Mouse (Mus musculus): Measurements from ENCODE around the gene Lmln. TPM values are rescaled to one million over a fixed set of nuclear protein-coding genes. Genes with fewer than 3 reads are reported as not detected.
"Not testable (repeated sequence)": the region's sequence is repeated elsewhere in the genome, so short reads cannot be mapped to it uniquely, and the experiment has no call there.

Lmln gene
- polyA plus RNA-seq, 1 experiment from 2014 or later, result 1.8 TPM

DNA sequence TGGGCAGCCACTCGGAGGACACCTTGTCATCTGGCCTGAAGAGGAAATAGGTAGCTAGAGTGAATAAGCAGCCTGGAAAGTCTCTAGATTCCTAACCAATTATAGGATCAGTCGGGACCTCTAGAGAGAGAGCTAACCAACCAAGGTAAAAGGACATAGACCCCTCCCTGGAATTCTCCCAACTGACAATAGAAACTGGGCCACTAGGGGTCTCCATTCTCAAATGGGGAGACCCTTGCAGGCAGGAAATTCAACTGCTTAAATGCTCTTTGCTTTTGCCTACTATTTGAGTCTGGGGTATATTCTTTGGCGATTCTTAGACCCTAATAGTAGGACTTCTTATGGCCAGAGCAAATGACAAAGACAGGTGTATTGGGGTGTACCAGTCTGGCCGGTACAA lies 72.8 kb downstream of the Lmln start:
- H3K4me2 ChIP-seq (ENCODE audit: low read depth, low read length), result no peak overlapping the region
- H3K9me3 ChIP-seq (replicated peaks; ENCODE audit: control insufficient read depth, low read length), result no peaks in the 10 kb centered on the region
- no peak overlapping the region for H3K4me3 ChIP-seq (ENCODE audit: low read length)
- H3K36me3 ChIP-seq (ENCODE audit: control insufficient read depth, insufficient read depth), result no peaks in the 10 kb centered on the region
- WGBS, result 64% methylated on average over 4 of the region's 4 CpGs
- H3K27ac ChIP-seq (ENCODE audit: low read length), result no peak overlapping the region
- no peaks in the 10 kb centered on the region for H3K27me3 ChIP-seq (ENCODE audit: control insufficient read depth, insufficient read depth, low read length)
- ATAC-seq (replicated peaks; ENCODE audit: extremely low read depth, insufficient read depth, low FRiP score), result no peak
- H3K4me1 ChIP-seq (ENCODE audit: control insufficient read depth, insufficient read depth, low read length), result peaks cover 8% of the 10 kb centered on the region; the same call in 1 of the 2 replicates
- no peak overlapping the region for H3K9ac ChIP-seq (ENCODE audit: low read length)

DNA sequence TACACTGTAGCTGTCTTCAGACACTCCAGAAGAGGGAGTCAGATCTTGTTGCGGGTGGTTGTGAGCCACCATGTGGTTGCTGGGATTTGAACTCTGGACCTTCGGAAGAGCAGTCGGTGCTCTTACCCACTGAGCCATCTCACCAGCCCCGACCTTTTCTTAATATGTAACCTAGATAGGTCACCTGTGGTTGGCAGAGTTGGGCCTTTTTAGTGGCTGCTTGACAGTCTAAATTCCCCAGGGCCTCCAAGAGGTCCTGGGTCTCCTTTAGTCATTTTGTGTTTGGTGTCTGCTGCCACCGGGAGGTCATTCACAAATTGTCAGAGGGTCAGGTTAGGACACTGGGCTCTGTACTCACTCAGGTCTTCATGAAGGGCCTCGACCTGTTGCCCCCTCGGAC lies 76.7 kb downstream of the Lmln start:
- H3K4me2 ChIP-seq (ENCODE audit: low read depth, low read length); H3K27ac ChIP-seq (ENCODE audit: low read length); H3K9me3 ChIP-seq (replicated peaks; ENCODE audit: control insufficient read depth, low read length); H3K27me3 ChIP-seq (ENCODE audit: control insufficient read depth, insufficient read depth, low read length); H3K4me3 ChIP-seq (ENCODE audit: low read length); ATAC-seq (replicated peaks; ENCODE audit: extremely low read depth, insufficient read depth, low FRiP score); H3K36me3 ChIP-seq (ENCODE audit: control insufficient read depth, insufficient read depth); H3K9ac ChIP-seq (ENCODE audit: low read length); H3K4me1 ChIP-seq (ENCODE audit: control insufficient read depth, insufficient read depth, low read length): not testable (repeated sequence)
- 76% methylated on average over 6 of the region's 7 CpGs for WGBS

DNA sequence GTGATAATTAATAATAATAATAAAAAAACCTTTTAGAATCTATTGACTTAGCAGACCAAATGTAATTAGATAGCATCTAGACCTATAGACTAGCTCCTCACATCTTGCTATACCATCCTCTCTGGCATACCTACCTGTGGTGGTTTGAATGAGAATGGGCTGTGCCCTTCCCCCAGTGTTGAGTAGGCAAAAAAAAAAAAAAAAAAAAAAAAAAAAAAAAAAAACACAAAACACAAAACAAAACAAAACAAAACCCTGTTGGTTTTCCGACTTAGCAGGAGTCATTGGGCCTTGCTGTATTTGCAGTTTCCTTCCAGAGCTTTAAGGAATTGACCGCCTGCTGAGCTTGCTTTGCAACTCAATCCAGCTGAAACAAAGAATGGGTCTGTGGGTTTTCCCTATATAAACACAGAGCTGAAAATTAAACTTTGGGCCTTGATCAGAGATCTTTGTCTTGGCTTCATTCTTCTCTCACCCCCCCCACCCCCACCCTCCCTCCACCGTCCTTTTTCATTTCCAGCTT lies 79.5 kb downstream of the Lmln start:
- Histone ChIP-seq H3K9ac (ENCODE audit: low read length) (no peak overlapping the region), H3K9me3 (replicated peaks; ENCODE audit: control insufficient read depth, low read length) (peaks cover 5% of the 10 kb centered on the region; the same call in 1 of the 2 replicates), H3K4me1 (ENCODE audit: control insufficient read depth, insufficient read depth, low read length) (no peaks in the 10 kb centered on the region), H3K4me3 (ENCODE audit: low read length) (no peak overlapping the region), H3K27me3 (ENCODE audit: control insufficient read depth, insufficient read depth, low read length) (no peaks in the 10 kb centered on the region), H3K27ac (ENCODE audit: low read length) (no peak overlapping the region), H3K4me2 (ENCODE audit: low read depth, low read length) (no peak overlapping the region), H3K36me3 (ENCODE audit: control insufficient read depth, insufficient read depth) (no peaks in the 10 kb centered on the region)
- no peak for ATAC-seq (replicated peaks; ENCODE audit: extremely low read depth, insufficient read depth, low FRiP score)
- WGBS, result 64% methylated on average over 3 of the region's 3 CpGs

DNA sequence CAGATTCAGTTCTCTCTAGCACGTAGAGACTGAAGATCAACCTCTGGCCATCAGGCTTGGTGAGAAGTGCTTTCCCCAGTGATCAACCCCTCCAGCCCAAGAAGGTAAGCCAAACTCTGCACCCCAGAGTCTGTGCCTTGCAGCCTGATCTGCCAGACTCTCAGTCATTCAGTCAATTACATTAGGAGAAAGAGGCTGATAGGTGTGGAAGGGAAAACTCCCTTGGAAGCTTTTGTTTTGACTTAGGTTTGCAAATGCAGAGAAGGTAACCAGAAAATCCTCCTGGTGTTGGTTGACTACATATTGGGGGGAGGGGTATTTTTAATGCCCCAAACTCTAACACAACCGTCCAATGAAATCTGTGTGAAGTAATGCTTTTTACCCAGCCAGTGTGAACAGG lies 81.1 kb downstream of the Lmln start:
- no peak overlapping the region for H3K4me3 ChIP-seq (ENCODE audit: low read length)
- H3K9ac ChIP-seq (ENCODE audit: low read length), result no peak overlapping the region
- no peak overlapping the region for H3K27ac ChIP-seq (ENCODE audit: low read length)
- H3K4me1 ChIP-seq (ENCODE audit: control insufficient read depth, insufficient read depth, low read length), result no peaks in the 10 kb centered on the region
- ATAC-seq (replicated peaks; ENCODE audit: extremely low read depth, insufficient read depth, low FRiP score), result no peak
- no peak overlapping the region for H3K4me2 ChIP-seq (ENCODE audit: low read depth, low read length)
- peaks cover 5% of the 10 kb centered on the region; the same call in 1 of the 2 replicates for H3K9me3 ChIP-seq (replicated peaks; ENCODE audit: control insufficient read depth, low read length)
- no peaks in the 10 kb centered on the region for H3K36me3 ChIP-seq (ENCODE audit: control insufficient read depth, insufficient read depth)
- WGBS, result 58% methylated on average over 2 of the region's 2 CpGs
- no peaks in the 10 kb centered on the region for H3K27me3 ChIP-seq (ENCODE audit: control insufficient read depth, insufficient read depth, low read length)

DNA sequence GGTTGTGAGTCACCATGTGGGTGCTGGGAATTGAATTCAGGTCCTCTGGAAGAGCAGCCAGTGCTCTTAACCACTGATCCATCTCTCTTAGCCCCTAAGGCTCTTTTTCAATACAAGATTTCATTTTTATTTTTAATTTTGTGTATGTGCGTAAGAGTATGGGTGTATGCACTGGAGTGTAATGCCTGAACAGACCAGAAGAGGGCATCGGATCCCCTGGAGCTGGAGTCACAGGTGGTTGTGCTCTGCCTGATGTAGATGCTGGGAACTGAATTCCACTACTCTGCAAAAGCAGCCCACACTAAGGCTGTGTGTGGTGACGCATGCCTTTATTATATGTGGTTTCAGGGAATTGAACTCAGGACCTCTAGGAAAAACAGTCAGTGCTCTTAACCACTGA lies 83.9 kb downstream of the Lmln start:
- peaks cover 5% of the 10 kb centered on the region; the same call in 1 of the 2 replicates for H3K9me3 ChIP-seq (replicated peaks; ENCODE audit: control insufficient read depth, low read length)
- no peak overlapping the region for H3K9ac ChIP-seq (ENCODE audit: low read length)
- H3K27ac ChIP-seq (ENCODE audit: low read length), result no peak overlapping the region
- H3K36me3 ChIP-seq (ENCODE audit: control insufficient read depth, insufficient read depth), result no peaks in the 10 kb centered on the region
- H3K4me2 ChIP-seq (ENCODE audit: low read depth, low read length), result no peak overlapping the region
- H3K27me3 ChIP-seq (ENCODE audit: control insufficient read depth, insufficient read depth, low read length), result no peaks in the 10 kb centered on the region
- WGBS, result 90% methylated on average over 3 of the region's 3 CpGs
- no peak overlapping the region for H3K4me3 ChIP-seq (ENCODE audit: low read length)
- no peaks in the 10 kb centered on the region for H3K4me1 ChIP-seq (ENCODE audit: control insufficient read depth, insufficient read depth, low read length)
- ATAC-seq (replicated peaks; ENCODE audit: extremely low read depth, insufficient read depth, low FRiP score), result no peak

DNA sequence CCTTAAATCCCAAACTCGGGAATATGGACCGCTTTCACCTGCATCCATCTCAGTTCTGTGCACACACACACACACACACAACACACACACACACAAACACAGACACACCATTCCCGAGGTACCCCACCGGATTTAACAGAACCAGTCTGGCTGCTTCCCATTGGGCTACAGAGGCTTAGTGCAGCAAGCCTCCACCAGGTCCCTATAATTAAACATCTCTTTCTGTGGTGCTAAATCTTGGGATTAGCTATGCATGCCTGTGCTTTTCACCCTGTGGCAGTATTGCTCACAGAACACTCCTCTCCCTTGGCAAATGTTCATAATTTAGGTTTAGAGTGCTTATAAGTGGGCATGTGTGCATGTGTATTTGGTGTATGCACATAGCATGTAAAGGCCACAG lies 85.8 kb downstream of the Lmln start:
- ATAC-seq (replicated peaks; ENCODE audit: extremely low read depth, insufficient read depth, low FRiP score), result no peak

DNA sequence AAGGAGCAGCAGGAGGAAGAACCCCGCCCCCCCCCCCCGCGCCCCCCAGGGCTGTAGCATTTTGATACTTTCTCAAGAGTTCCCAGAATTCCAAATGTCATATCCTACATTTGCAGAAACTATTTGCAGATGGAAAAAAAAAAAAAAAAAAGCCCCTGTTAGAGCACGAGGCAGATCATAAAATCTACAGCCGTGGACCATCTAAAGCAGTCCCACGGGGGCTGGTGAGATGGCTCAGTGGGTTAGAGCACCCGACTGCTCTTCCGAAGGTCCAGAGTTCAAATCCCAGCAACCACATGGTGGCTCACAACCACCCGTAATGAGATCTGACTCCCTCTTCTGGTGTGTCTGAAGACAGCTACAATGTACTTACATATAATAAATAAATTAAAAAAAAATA lies 88.6 kb downstream of the Lmln start:
- WGBS, result 76% methylated on average over 9 of the region's 9 CpGs
- not testable (repeated sequence) for ATAC-seq (replicated peaks; ENCODE audit: extremely low read depth, insufficient read depth, low FRiP score); H3K9ac ChIP-seq (ENCODE audit: low read length); H3K36me3 ChIP-seq (ENCODE audit: control insufficient read depth, insufficient read depth); H3K4me3 ChIP-seq (ENCODE audit: low read length); H3K27ac ChIP-seq (ENCODE audit: low read length); H3K4me2 ChIP-seq (ENCODE audit: low read depth, low read length); H3K4me1 ChIP-seq (ENCODE audit: control insufficient read depth, insufficient read depth, low read length); H3K27me3 ChIP-seq (ENCODE audit: control insufficient read depth, insufficient read depth, low read length); H3K9me3 ChIP-seq (replicated peaks; ENCODE audit: control insufficient read depth, low read length)

More for the DNA sequence above, 85.8 kb downstream of the Lmln start:
- Histone ChIP-seq H3K4me2 (ENCODE audit: low read depth, low read length) (no peak overlapping the region), H3K9me3 (replicated peaks; ENCODE audit: control insufficient read depth, low read length) (peaks cover 5% of the 10 kb centered on the region; the same call in 1 of the 2 replicates), H3K4me3 (ENCODE audit: low read length) (no peak overlapping the region), H3K27ac (ENCODE audit: low read length) (no peak overlapping the region), H3K27me3 (ENCODE audit: control insufficient read depth, insufficient read depth, low read length) (0 out of 2 replicates have a peak, but pooled peaks cover 2% of the 10 kb centered on the region), H3K4me1 (ENCODE audit: control insufficient read depth, insufficient read depth, low read length) (no peaks in the 10 kb centered on the region), H3K36me3 (ENCODE audit: control insufficient read depth, insufficient read depth) (no peaks in the 10 kb centered on the region), H3K9ac (ENCODE audit: low read length) (no peak overlapping the region)
- WGBS, result 75% methylated on average over 4 of the region's 4 CpGs

DNA sequence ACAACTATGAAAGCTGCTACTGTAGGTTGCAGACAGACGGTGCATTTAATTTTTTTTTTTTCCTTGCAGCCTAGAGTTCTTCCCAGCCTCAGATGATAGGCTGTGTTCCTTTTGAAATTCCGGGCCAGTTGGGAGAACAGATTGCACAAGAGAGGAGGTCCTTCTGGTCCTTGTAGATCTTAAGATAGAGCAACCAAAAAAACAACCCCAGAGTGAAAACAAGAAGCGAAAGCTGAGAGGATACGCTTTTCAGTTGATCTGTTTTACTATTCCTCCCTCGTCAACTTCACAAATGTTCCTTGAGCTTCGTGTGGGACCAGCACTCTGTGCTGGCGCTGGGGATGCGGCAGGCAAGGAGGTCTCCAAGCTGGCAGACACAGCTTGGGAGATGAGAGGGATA lies 89.2 kb downstream of the Lmln start:
- 0 out of 2 replicates have a peak, but pooled peaks cover 2% of the 10 kb centered on the region for H3K27me3 ChIP-seq (ENCODE audit: control insufficient read depth, insufficient read depth, low read length)
- no peak overlapping the region for H3K4me2 ChIP-seq (ENCODE audit: low read depth, low read length)
- H3K4me3 ChIP-seq (ENCODE audit: low read length), result no peak overlapping the region
- no peak overlapping the region for H3K9ac ChIP-seq (ENCODE audit: low read length)
- H3K9me3 ChIP-seq (replicated peaks; ENCODE audit: control insufficient read depth, low read length), result no peaks in the 10 kb centered on the region
- no peaks in the 10 kb centered on the region for H3K4me1 ChIP-seq (ENCODE audit: control insufficient read depth, insufficient read depth, low read length)
- 69% methylated on average over 8 of the region's 8 CpGs for WGBS
- no peaks in the 10 kb centered on the region for H3K36me3 ChIP-seq (ENCODE audit: control insufficient read depth, insufficient read depth)
- ATAC-seq (replicated peaks; ENCODE audit: extremely low read depth, insufficient read depth, low FRiP score), result no peak
- no peak overlapping the region for H3K27ac ChIP-seq (ENCODE audit: low read length)

DNA sequence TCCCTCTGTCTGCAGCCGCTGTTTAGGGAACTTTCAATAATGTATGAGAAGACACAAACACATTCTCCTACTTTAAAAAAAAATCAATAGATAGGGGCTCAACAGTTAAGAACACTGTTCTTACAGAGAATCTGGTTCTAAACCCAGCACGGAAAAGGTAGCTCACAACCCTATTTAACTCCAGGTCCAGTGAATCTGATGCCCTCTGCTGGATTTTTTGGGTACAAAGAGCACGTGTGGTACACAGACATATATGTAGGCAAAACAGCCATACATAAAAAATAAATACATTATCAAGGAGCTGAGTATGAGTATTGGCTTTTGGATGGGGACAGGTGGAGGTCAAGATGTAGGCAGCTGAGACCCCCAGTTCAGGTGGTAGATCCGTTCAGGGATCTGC lies 92.7 kb downstream of the Lmln start:
- H3K27ac ChIP-seq (ENCODE audit: low read length), result no peak overlapping the region
- no peaks in the 10 kb centered on the region for H3K36me3 ChIP-seq (ENCODE audit: control insufficient read depth, insufficient read depth)
- no peak overlapping the region for H3K4me2 ChIP-seq (ENCODE audit: low read depth, low read length)
- no peak overlapping the region for H3K4me3 ChIP-seq (ENCODE audit: low read length)
- ATAC-seq (replicated peaks; ENCODE audit: extremely low read depth, insufficient read depth, low FRiP score), result no peak
- 0 out of 2 replicates have a peak, but pooled peaks cover 2% of the 10 kb centered on the region for H3K27me3 ChIP-seq (ENCODE audit: control insufficient read depth, insufficient read depth, low read length)
- no peaks in the 10 kb centered on the region for H3K4me1 ChIP-seq (ENCODE audit: control insufficient read depth, insufficient read depth, low read length)
- H3K9me3 ChIP-seq (replicated peaks; ENCODE audit: control insufficient read depth, low read length), result no peaks in the 10 kb centered on the region
- no peak overlapping the region for H3K9ac ChIP-seq (ENCODE audit: low read length)
- WGBS, result 40% methylated on average over 4 of the region's 4 CpGs
